Mouse (Mus musculus): ENCODE measurements at regions not wholly inside any gene's neighbourhood (a gene's known extent, or its start where the extent isn't known, plus 50 kb on each side); places are given as distances from the start of the nearest gene placed in this dataset.

GRCm38 (mm10) chr3:142965604-142966003, 83.8 kb upstream of the Pkn2 start:
- WGBS: 80% methylated on average over 4 of the region's 4 CpGs
- Histone ChIP-seq H3K27me3 (replicated peaks; ENCODE audit: control insufficient read depth, insufficient read depth, low read length) (no peaks in the 10 kb centered on the region), H3K36me3 (ENCODE audit: control insufficient read depth, insufficient read depth) (no peaks in the 10 kb centered on the region), H3K27ac (ENCODE audit: low read depth, low read length) (no peak overlapping the region), H3K9me3 (ENCODE audit: control insufficient read depth) (no peaks in the 10 kb centered on the region), H3K4me3 (ENCODE audit: low read depth, low read length) (no peak overlapping the region), H3K4me1 (replicated peaks; ENCODE audit: control insufficient read depth, insufficient read depth, low read length) (no peaks in the 10 kb centered on the region), H3K4me2 (replicated peaks; ENCODE audit: low read depth) (no peak overlapping the region), H3K9ac (ENCODE audit: low read depth, low read length) (no peak overlapping the region)
- no peak for TF ChIP-seq CTCF (IDR thresholded peaks at IDR 0.05; ENCODE audit: low read depth)
- no peak for ATAC-seq

GRCm38 (mm10) chr3:142963818-142964372, 82.1 kb upstream of the Pkn2 start:
- Histone ChIP-seq H3K4me1 (replicated peaks; ENCODE audit: control insufficient read depth, insufficient read depth, low read length) (no peaks in the 10 kb centered on the region), H3K27ac (ENCODE audit: low read depth, low read length) (no peak overlapping the region), H3K27me3 (replicated peaks; ENCODE audit: control insufficient read depth, insufficient read depth, low read length) (no peaks in the 10 kb centered on the region), H3K9ac (ENCODE audit: low read depth, low read length) (no peak overlapping the region), H3K4me2 (replicated peaks; ENCODE audit: low read depth) (no peak overlapping the region), H3K4me3 (ENCODE audit: low read depth, low read length) (no peak overlapping the region), H3K9me3 (ENCODE audit: control insufficient read depth) (no peaks in the 10 kb centered on the region), H3K36me3 (ENCODE audit: control insufficient read depth, insufficient read depth) (no peaks in the 10 kb centered on the region)
- WGBS: 80% methylated on average over 4 of the region's 4 CpGs
- no peak for ATAC-seq
- no peak for TF ChIP-seq CTCF (IDR thresholded peaks at IDR 0.05; ENCODE audit: low read depth)

GRCm38 (mm10) chr3:142957768-142958167, 76.0 kb upstream of the Pkn2 start:
- no peaks in the 10 kb centered on the region for H3K9me3 ChIP-seq (ENCODE audit: control insufficient read depth)
- H3K4me1 ChIP-seq (replicated peaks; ENCODE audit: control insufficient read depth, insufficient read depth, low read length): no peaks in the 10 kb centered on the region
- no peak overlapping the region for H3K4me2 ChIP-seq (replicated peaks; ENCODE audit: low read depth)
- H3K36me3 ChIP-seq (ENCODE audit: control insufficient read depth, insufficient read depth): no peaks in the 10 kb centered on the region
- no peak overlapping the region for H3K27ac ChIP-seq (ENCODE audit: low read depth, low read length)
- no peak overlapping the region for H3K4me3 ChIP-seq (ENCODE audit: low read depth, low read length)
- 70% methylated on average over 8 of the region's 8 CpGs for WGBS
- H3K9ac ChIP-seq (ENCODE audit: low read depth, low read length): no peak overlapping the region
- no peak for ATAC-seq
- TF ChIP-seq CTCF (IDR thresholded peaks at IDR 0.05; ENCODE audit: low read depth): no peak
- no peaks in the 10 kb centered on the region for H3K27me3 ChIP-seq (replicated peaks; ENCODE audit: control insufficient read depth, insufficient read depth, low read length)

- TF ChIP-seq CTCF (IDR thresholded peaks at IDR 0.05; ENCODE audit: low read depth): peak; percentile 83
- no peak overlapping the region for H3K4me2 ChIP-seq (replicated peaks; ENCODE audit: low read depth)
- H3K4me3 ChIP-seq (ENCODE audit: low read depth, low read length): no peak overlapping the region
- no peaks in the 10 kb centered on the region for H3K36me3 ChIP-seq (ENCODE audit: control insufficient read depth, insufficient read depth)
- no peak for ATAC-seq
- no peak overlapping the region for H3K9ac ChIP-seq (ENCODE audit: low read depth, low read length)
- no peaks in the 10 kb centered on the region for H3K4me1 ChIP-seq (replicated peaks; ENCODE audit: control insufficient read depth, insufficient read depth, low read length)
- WGBS: 37% methylated on average over 7 of the region's 7 CpGs
- H3K27me3 ChIP-seq (replicated peaks; ENCODE audit: control insufficient read depth, insufficient read depth, low read length): no peaks in the 10 kb centered on the region
- no peak overlapping the region for H3K27ac ChIP-seq (ENCODE audit: low read depth, low read length)
- H3K9me3 ChIP-seq (ENCODE audit: control insufficient read depth): no peaks in the 10 kb centered on the region
Measured at GRCm38 (mm10) chr3:142948771-142949170, 67.0 kb upstream of the Pkn2 start.

GRCm38 (mm10) chr3:142941319-142942024, 59.7 kb upstream of the Pkn2 start:
- Histone ChIP-seq H3K9me3 (ENCODE audit: control insufficient read depth) (no peaks in the 10 kb centered on the region), H3K4me1 (replicated peaks; ENCODE audit: control insufficient read depth, insufficient read depth, low read length) (peaks cover 4% of the 10 kb centered on the region; the same call in 1 of the 2 replicates), H3K4me2 (replicated peaks; ENCODE audit: low read depth) (no peak overlapping the region), H3K27me3 (replicated peaks; ENCODE audit: control insufficient read depth, insufficient read depth, low read length) (no peaks in the 10 kb centered on the region), H3K36me3 (ENCODE audit: control insufficient read depth, insufficient read depth) (no peaks in the 10 kb centered on the region), H3K27ac (ENCODE audit: low read depth, low read length) (no peak overlapping the region), H3K4me3 (ENCODE audit: low read depth, low read length) (no peak overlapping the region), H3K9ac (ENCODE audit: low read depth, low read length) (no peak overlapping the region)
- TF ChIP-seq CTCF (IDR thresholded peaks at IDR 0.05; ENCODE audit: low read depth): no peak
- 44% methylated on average over 6 of the region's 6 CpGs for WGBS
- ATAC-seq: no peak

GRCm38 (mm10) chr3:142940874-142941273, 59.1 kb upstream of the Pkn2 start:
- no peak overlapping the region for H3K9ac ChIP-seq (ENCODE audit: low read depth, low read length)
- H3K4me2 ChIP-seq (replicated peaks; ENCODE audit: low read depth): no peak overlapping the region
- H3K27ac ChIP-seq (ENCODE audit: low read depth, low read length): no peak overlapping the region
- 70% methylated on average over 5 of the region's 5 CpGs for WGBS
- ATAC-seq: no peak
- H3K4me1 ChIP-seq (replicated peaks; ENCODE audit: control insufficient read depth, insufficient read depth, low read length): peaks cover 4% of the 10 kb centered on the region; the same call in 1 of the 2 replicates
- H3K4me3 ChIP-seq (ENCODE audit: low read depth, low read length): no peak overlapping the region
- no peaks in the 10 kb centered on the region for H3K27me3 ChIP-seq (replicated peaks; ENCODE audit: control insufficient read depth, insufficient read depth, low read length)
- H3K36me3 ChIP-seq (ENCODE audit: control insufficient read depth, insufficient read depth): no peaks in the 10 kb centered on the region
- TF ChIP-seq CTCF (IDR thresholded peaks at IDR 0.05; ENCODE audit: low read depth): no peak
- no peaks in the 10 kb centered on the region for H3K9me3 ChIP-seq (ENCODE audit: control insufficient read depth)
